Mouse (Mus musculus): ENCODE data around the gene Zfp213.
"Not testable (repeated sequence)": the region's sequence is repeated elsewhere in the genome, so short reads cannot be mapped to it uniquely, and the experiment has no call there.

Zfp213 gene

DNA sequence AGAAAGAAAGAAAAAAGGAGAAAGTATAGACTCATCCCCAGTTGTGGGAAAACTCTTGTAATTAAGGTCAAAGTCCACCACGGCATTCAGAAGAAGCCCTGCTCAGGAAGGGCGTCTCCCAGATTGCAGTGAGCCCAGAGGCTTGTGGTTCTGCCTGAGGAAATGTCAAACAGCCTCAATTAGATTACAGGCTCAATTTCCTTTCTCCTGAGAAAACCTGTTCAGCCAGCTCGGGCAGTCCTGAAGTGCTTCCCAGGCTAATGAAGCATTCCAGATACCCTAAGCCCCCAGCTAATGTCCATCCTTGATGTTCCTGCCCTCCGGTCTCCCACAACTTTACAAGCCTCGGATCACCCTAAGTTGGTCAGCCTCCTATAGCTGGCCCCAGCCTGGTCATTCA, 20.7 kb downstream of the Zfp213 start:
- DNase-seq = no peak

DNA sequence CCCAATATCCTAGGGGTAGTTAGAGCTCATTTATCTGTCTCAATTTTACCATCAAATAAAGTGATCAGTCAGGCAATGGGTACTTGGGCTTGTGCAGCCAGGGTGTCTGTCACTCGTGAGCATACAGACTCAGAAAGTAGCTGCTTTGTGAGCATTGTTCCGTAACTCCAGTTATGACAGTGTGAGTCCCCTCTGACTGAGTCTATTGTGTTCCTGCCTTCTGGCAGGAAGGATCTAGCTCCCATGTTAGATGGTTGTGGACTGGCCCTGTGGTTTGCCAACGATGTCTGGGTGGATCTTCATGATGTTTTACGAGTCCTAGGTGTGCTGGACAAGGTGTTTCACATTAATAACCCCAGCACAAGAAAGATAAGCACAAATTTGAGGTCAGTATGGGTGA, 21.2 kb downstream of the Zfp213 start:
- DNase-seq = peak; percentile 0

DNA sequence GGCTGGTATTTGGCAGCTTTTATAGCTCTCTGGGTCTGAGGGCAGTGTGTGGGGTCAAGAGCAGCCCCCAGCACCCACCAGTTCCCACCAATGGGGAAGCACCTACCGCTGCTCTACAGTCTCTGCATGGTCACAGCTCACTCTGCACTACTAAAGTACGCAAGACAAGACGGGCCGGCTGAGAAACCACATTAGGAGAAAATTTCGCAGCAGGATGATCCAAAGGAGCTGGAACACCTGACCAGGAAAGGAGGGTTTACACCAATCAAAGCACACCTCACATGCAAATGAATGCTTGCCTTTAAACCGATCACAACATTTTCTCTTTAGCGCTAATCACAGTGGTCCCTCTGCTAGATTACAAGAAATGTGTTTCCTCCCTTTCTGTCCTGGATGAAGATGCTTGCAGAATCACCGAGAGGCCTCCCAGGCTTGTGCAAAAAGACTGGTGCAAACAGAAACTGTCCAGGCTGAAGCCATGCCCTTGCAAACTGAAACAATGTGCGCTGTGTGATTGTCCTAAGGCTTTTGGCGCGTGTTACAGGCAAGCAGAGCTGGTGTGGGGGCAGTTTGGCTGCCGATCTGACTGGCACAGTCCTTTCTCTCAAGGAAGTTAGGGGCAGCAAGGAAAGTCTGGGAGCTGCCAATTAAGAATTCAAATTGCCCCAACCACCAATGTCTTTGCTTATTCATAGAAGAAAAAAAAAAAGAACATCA, 21.9 kb downstream of the Zfp213 start:
- no peak for DNase-seq

DNA sequence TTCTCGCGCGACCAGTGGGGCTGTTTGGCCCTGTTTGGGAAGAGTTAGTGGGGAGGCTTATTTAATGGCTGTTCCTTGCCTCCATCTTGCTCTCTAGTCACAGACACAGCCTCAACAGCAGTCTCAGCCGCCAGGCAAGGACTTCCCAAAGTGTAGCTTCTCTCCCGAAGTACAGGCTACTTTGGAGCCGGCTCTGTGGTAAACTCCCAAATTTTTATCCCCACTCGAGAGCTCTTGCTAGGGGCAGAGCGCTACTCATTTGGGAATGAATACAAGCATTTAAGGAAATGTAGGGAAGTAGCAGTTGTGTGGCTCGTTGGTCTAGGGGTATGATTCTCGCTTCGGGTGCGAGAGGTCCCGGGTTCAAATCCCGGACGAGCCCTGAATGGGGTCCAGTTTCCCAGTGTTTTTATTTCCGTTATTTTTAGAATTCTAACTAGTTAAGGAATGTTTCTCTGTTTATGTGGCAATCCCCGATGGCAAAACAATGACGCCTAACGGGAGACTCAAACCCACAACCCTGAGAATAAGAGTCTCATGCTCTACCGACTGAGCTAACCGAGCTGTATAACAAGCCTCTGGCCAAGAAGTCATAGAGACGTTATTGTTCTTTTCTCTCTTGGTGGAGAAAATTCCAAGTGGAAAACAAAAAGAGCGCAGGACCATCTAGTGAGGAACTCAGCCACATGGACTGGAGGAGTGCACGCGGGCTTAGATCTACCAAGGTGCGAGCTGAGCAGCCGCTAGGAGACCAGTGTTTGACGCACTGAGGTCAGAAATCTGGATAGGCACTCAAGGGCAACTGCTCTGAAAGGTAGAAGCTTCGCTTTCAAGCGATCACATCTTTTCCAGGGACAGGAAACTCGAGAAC, 23.2 kb downstream of the Zfp213 start:
- no peak for DNase-seq

DNA sequence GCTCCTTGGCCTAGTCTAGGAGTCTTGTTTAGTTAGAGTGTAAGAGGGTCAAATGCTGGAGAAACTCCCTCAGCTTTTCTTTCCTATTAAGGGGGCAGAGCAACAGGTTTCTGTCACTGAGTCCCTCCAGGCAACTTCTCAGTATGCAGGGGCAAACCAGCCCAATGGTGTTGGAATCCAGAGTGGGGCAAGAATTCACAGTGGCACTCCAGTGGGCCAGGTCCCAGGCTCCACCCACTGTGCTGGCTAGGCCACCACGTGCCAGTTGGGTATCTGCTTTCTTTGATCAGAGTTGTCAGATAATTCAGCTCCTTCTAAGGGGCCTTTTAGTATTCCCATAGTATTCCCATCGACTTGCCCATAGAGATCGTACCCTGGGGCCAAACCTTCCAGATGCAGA, 23.9 kb downstream of the Zfp213 start:
- no peak for DNase-seq

DNA sequence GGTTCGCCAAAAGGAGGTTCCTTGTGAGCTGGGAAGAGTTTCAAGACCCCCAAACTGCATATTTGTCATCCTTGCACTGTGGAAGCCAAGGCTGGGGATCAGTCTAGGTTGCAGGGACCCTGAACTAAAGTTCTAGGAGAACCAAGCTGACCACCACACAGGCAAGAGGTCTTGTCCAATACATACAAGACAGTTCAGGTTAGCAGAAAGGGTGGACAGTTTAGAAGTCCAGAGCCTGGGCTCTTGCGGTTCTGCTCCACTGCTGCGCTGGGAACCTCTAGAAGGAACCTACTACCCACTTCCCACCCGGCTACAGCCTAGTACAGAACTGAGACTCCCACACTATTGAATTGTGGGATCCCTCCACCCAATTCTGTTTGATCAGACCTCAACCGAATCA, 24.4 kb downstream of the Zfp213 start:
- DNase-seq = no peak

DNA sequence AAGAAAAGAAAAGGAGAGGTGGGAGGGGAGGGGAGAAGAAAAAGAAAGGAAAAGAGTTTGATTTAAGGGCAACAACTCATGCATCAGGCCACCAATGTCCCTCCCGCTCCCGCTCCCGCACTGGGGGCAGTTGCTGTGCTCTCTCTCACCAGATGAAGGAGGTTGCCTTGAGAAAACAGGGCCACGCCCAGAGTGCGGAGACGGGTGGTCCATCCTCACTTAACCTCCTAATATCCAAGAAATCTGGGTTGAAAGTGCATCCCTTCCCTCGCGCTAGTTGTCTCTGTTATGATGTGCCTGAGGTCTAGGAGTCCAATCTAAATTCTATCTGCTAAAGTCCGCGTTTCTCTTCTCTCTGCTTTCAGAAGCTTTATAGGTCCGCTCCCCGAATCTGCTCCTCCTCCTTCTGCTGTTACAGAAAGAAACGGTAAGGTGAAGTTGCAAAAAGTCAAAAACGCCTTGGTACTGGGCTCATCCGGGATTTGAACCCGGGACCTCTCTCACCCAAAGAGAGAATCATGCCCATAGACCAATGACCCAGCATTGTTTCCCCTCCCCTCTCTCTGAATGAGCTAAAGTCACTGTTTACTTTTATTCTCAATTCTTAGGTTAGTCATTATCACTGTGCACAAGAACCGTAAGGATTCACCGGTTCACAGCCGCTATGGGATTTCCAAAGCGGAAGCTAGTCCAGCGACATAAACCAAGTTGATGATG, 25.6 kb downstream of the Zfp213 start:
- DNase-seq = no peak

DNA sequence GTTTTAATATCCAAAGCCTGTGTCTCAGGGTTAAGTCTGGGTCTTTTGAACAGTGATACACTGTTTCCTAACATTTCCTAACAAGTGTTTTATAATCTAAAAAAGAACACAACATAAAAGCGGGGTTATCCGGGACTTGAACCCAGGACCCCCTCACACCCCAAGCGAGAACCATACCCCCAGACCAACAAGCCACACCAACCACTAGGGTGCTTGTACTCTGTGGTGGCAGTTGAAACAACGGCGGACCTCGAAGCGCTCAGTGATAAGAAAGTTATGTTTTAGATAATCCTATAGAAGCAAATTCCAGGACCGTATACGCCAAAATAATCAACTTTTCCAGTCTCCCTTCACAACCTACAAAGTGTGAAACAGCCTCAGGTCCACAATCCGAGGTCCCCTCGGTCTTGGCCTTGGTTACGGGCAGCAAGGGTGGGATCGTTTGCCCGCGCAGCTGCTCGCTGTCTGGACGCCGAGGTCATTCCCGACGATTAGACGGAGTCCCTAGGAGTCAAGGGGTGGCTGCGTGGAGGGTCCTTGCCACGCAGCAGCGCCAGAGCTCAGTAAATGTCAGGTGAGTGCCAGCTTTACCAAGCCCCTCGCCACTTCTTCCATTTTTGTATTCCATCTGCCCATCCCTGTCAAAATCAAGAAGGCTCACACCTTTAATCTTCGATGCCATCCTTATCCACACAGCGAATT, 26.3 kb downstream of the Zfp213 start:
- DNase-seq = no peak

DNA sequence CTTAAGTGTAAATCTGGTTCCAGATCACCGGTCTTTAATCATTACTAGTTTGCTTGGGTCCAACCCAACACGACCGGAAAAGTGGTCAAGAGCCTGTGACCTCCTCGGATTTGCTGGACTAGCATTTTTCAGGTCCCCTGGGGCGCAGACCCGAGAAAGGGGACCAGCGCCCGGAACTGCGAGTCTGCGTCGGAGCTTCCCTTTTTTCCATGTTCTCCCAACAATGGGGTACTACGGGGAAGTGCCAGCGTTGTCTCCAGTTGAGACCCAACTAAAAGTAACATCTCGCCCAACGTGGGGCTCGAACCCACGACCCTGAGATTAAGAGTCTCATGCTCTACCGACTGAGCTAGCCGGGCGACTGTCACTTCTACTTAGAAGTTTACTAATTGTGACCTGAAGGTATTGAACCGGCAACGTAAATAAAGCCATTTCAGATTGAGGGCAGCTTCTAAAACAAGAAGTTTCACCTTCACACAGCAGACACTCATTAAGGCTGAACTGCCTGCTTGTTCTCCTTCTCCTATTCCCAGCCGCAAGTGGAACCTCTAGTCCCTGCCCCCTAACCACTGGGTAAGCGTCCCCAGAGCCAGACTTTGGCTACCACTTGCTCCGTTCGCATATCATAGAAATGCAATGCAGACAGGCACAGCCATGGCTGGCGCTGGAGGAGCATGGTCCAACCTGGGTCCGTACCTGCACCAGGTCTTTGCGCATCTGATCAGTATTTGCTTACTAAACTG, 28.8 kb downstream of the Zfp213 start:
- not testable (repeated sequence) for DNase-seq

DNA sequence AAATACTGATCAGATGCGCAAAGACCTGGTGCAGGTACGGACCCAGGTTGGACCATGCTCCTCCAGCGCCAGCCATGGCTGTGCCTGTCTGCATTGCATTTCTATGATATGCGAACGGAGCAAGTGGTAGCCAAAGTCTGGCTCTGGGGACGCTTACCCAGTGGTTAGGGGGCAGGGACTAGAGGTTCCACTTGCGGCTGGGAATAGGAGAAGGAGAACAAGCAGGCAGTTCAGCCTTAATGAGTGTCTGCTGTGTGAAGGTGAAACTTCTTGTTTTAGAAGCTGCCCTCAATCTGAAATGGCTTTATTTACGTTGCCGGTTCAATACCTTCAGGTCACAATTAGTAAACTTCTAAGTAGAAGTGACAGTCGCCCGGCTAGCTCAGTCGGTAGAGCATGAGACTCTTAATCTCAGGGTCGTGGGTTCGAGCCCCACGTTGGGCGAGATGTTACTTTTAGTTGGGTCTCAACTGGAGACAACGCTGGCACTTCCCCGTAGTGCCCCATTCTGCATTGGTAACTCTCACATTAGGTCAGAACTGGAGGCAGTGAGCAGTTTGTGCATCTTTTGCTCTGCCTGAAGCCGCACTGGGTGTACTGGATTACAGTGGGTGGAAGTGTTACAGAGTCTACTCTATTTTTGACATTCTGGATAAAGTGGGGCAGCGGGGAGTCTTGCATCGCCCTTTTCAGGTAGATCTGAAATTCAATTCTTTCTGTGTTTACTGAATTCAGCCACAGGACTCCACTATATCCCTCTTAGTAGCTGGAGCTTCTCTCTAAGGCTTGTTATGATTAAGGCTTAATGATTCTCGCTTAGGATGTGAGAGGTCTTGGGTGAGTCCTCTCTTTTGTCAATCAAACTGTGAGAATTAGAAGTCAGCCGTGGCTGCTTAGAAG, 30.2 kb downstream of the Zfp213 start:
- DNase-seq = not testable (repeated sequence)

DNA sequence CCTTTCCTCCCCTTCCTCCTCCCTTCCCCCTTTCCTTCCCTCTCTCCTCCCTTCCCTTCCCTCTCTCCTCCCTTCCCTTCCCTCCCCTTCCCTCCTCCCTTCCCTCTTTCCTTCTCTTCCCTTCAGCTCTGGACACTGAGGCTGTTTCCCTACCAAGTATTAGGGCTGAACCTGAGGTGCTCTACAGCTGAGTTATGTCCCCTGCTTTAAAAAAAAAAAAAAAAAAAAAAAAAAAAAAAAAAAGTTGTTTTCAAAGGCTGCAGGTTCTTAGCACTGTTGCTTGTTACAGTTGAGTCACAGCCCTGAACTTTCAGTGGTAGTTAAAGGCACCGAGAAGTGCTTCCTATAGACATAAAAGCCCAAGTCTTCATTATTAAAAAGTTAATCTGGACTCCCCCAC, 32.6 kb downstream of the Zfp213 start:
- DNase-seq = not testable (repeated sequence)

DNA sequence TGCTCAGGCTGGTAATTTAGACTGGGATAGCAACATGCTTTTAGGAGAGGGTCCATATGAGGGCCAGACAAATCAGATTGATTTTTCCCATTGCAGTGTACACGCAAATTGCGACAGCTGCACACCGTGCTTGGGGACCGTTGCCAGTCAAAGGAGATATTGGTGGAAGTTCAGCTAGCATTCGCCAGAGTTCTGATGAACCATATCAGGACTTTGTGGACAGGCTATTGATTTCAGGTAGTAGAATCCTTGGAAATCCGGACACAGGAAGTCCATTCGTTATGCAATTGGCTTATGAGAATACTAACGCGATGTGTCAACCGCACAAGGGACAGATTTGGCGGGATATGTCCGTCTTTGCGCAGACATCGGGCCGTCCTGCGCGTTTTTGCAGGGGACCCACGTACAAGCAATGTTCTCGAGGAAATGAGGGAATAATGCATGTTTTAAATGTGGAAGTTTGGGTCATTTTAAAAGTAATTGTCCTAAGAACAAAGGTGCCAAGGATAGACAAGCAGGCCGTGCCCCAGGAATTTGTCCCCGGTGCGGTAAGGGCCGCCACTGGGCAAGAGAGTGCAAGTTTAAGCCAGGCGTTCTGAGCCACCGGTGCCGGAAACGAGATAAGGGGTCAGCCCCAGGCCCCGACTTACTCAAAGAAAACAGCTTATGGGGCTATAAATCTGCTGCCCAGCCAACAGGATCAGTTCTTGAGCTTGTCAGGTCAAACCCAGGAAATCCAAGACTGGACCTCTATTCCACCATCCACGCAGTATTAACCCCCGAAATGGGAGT, 40.9 kb downstream of the Zfp213 start:
- DNase-seq = not testable (repeated sequence)

DNA sequence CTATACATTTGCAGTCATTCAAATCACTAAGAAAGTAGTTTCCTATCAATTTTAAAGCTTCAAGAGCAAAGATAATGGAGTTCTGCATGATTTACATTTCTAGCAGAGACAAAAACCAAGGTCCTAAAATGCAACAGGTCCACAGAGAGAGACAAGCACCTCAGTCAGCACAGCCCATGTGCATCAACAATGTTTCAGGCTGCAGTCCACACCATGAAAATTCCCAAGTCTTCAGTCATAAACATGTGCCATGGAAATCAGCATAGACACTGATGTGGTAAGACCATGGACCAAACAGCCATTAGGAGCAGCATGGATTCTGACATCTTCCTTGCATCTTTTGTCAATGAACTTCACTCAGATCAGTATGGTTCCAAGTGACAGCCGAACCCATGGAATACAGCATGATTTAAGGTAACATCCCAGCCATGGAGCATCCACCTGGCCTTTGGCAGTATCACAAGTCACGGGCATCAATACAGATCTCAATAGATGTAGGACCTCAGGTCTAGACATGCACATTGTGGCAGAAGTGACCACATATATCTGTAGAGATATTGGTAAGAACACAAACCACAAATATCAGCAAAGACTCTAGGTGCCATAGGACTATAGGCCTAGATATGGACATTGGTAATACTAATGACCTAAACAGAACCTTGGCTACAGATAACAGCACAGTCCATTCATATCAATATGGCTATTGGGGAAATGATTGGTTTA, 45.2 kb downstream of the Zfp213 start:
- no peak for DNase-seq
